Mouse (Mus musculus) brain, embryonic 14.5 days (tissue): ENCODE results near the gene Hps4.

Experiments
- CTCF ChIP-seq: fragments of 200-500 bp; IDR thresholded peaks from 2 replicates; pipeline ENCODE4 v1.5.1; 2012; ENCODE audit warnings: inconsistent platforms, mild to moderate bottlenecking, moderate library complexity, borderline replicate concordance; ENCODE audit not compliant: insufficient read depth, insufficient read length; ENCODE audit errors: extremely low read depth
- POLR2A ChIP-seq: fragments of 200-500 bp; IDR thresholded peaks from 2 replicates; pipeline ENCODE4 v1.6.1; 2012; ENCODE audit warnings: mild to moderate bottlenecking, inconsistent platforms, borderline replicate concordance; ENCODE audit not compliant: poor library complexity, insufficient read depth, insufficient read length, severe bottlenecking; ENCODE audit errors: extremely low read depth

- TF ChIP-seq POLR2A (no peak), CTCF (no peak)
These were observed 40.6 kb upstream of the Hps4 start for GRCm38 (mm10) chr5:112302310-112302709.
